In the genomic region with DNA sequence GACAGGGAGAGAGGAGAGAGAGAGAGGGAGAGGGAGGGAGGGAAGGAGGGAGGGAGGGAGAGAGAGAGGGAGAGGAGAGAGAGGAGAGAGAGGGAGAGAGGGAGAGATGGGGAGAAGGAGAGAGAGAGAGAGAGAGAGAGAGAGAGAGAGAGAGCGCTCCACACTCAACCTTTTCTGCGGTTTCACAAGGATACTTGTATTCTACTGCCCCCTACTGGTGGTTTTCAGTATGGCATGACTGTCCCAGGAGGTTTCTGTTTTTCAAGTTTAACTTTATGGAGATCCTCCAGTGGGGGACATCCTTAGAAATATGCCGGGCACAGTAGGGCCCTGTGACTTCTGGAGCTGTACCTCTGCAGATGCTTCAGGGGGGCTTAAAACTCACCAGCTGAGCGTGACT, we compare ENCODE assay signal across 8 mouse cellular contexts.
DNase-seq lines count a peak whose midpoint lies in the region; ATAC-seq lines count a peak whose summit lies in the region.

No protein-coding gene starts in this region.

- peak; percentile 23 for DNase-seq in cerebellum, adult 9-10 months
- DNase-seq in right cerebral cortex, adult 18-20 months: peak; percentile 28
- no peak for DNase-seq in right cerebral cortex, postnatal 25 days
- peak; percentile 58 for DNase-seq in embryo, embryonic 11.5 days (ENCODE audit: low read depth, low spot score)
- DNase-seq in kidney, postnatal 36 days: peak; percentile 41 to 72
- peak; percentile 62 for DNase-seq in lung, postnatal 14 days
- peak; percentile 57 for DNase-seq in testis, postnatal 10 days (ENCODE audit: low spot score)

- ATAC-seq in cerebellum, adult (ENCODE audit: insufficient number of reproducible peaks, low FRiP score, low TSS enrichment): no peak
